Mouse (Mus musculus) midbrain, embryonic 12.5 days (tissue): ENCODE results near the gene Cobl. TPM values are rescaled to one million over a fixed set of nuclear protein-coding genes. Genes with fewer than 3 reads are reported as not detected.
A peak's percentile ranks its signal among the peaks of the same experiment; 100 is the strongest.

Experiments used
- ATAC-seq: fragments of 200-750 bp; cut with Nextera tagmentation; 2 replicates; pipeline ENCODE4 v1.8.0; 2017; ENCODE audit warnings: low read depth, moderate TSS enrichment, moderate library complexity; ENCODE audit not compliant: low FRiP score
- H3K27ac ChIP-seq: fragments of 300-500 bp; sonication (generic); replicated peaks from 2 replicates; pipeline ENCODE4 v1.5.1; 2016; ENCODE audit warnings: mild to moderate bottlenecking
- H3K27me3 ChIP-seq: fragments of 300-500 bp; sonication (generic); 2 replicates; pipeline ENCODE4 v1.6.1; 2016; ENCODE audit warnings: mild to moderate bottlenecking
- H3K36me3 ChIP-seq: fragments of 300-500 bp; sonication (generic); 2 replicates; pipeline ENCODE4 v1.6.1; 2016
- H3K4me1 ChIP-seq: fragments of 300-500 bp; sonication (generic); 2 replicates; pipeline ENCODE4 v1.6.1; 2016
- H3K4me2 ChIP-seq: fragments of 300-500 bp; sonication (generic); replicated peaks from 2 replicates; pipeline ENCODE4 v1.6.1; 2016; ENCODE audit warnings: mild to moderate bottlenecking, moderate library complexity
- H3K4me3 ChIP-seq: fragments of 300-500 bp; sonication (generic); 2 replicates; pipeline ENCODE4 v1.5.1; 2016; ENCODE audit warnings: mild to moderate bottlenecking
- H3K9ac ChIP-seq: fragments of 300-500 bp; sonication (generic); replicated peaks from 2 replicates; pipeline ENCODE4 v1.6.1; 2016; ENCODE audit warnings: mild to moderate bottlenecking, moderate library complexity
- H3K9me3 ChIP-seq: fragments of 300-500 bp; sonication (generic); 2 replicates; pipeline ENCODE4 v1.6.1; 2016; ENCODE audit warnings: mild to moderate bottlenecking
- WGBS: fragments of 180-500 bp; shearing (Covaris S2); methylation state at CpG from one replicate; pipeline ENCODE4 v1.1.7; 2016; 5-methylcytosine and 5-hydroxymethylcytosine counted together
- polyA plus RNA-seq: library from polyadenylated mRNA; unstranded; fragments of >200 nt; fragmentation: Nextera tagmentation; extraction: Ambion mirVana; gene quantifications from 2 replicates; pipeline ENCODE4 v1.2.1, GENCODE M21; 2016

The Cobl gene
- polyA plus RNA-seq, 1 experiment from 2014 or later: 4.0 TPM

- 26% methylated on average over 3 of the region's 3 CpGs for WGBS
- Histone ChIP-seq H3K4me1 (peaks cover 5% of the 10 kb centered on the region), H3K36me3 (no peaks in the 10 kb centered on the region), H3K4me2 (no peak overlapping the region), H3K27me3 (no peaks in the 10 kb centered on the region), H3K9ac (no peak overlapping the region), H3K4me3 (no peak overlapping the region), H3K27ac (peak overlapping the region; percentile 61; the same call in 1 of the 2 replicates), H3K9me3 (no peaks in the 10 kb centered on the region)
- ATAC-seq: peak; percentile 97
Measured at GRCm38 (mm10) chr11:12415329-12415728, 49.4 kb downstream of the Cobl start.

- Histone ChIP-seq H3K4me2 (no peak overlapping the region), H3K9me3 (no peaks in the 10 kb centered on the region), H3K27ac (no peak overlapping the region), H3K36me3 (no peaks in the 10 kb centered on the region), H3K27me3 (no peaks in the 10 kb centered on the region), H3K4me1 (peaks cover 5% of the 10 kb centered on the region), H3K4me3 (no peak overlapping the region), H3K9ac (no peak overlapping the region)
- WGBS: 91% methylated on average over 1 of the region's 1 CpGs
- ATAC-seq: no peak
Measured at GRCm38 (mm10) chr11:12411950-12412349, 52.8 kb downstream of the Cobl start.

- Histone ChIP-seq H3K4me1 (peaks cover 5% of the 10 kb centered on the region), H3K9ac (no peak overlapping the region), H3K9me3 (no peaks in the 10 kb centered on the region), H3K4me3 (no peak overlapping the region), H3K4me2 (no peak overlapping the region), H3K27me3 (no peaks in the 10 kb centered on the region), H3K36me3 (no peaks in the 10 kb centered on the region), H3K27ac (no peak overlapping the region)
- 88% methylated on average over 4 of the region's 4 CpGs for WGBS
- ATAC-seq: no peak
Measured at GRCm38 (mm10) chr11:12411075-12411807, 53.5 kb downstream of the Cobl start.

GRCm38 (mm10) chr11:12409463-12409862 is 55.3 kb downstream of the Cobl start:
- H3K4me1 ChIP-seq: no peaks in the 10 kb centered on the region
- H3K27me3 ChIP-seq: no peaks in the 10 kb centered on the region
- H3K4me2 ChIP-seq: no peak overlapping the region
- no peak for ATAC-seq
- H3K9me3 ChIP-seq: no peaks in the 10 kb centered on the region
- WGBS: 86% methylated on average over 4 of the region's 4 CpGs
- no peaks in the 10 kb centered on the region for H3K36me3 ChIP-seq
- H3K9ac ChIP-seq: no peak overlapping the region
- H3K4me3 ChIP-seq: no peak overlapping the region
- H3K27ac ChIP-seq: no peak overlapping the region

- WGBS: 93% methylated on average over 6 of the region's 6 CpGs
- no peak overlapping the region for H3K27ac ChIP-seq
- H3K4me3 ChIP-seq: no peak overlapping the region
- H3K36me3 ChIP-seq: no peaks in the 10 kb centered on the region
- no peak for ATAC-seq
- H3K4me2 ChIP-seq: no peak overlapping the region
- no peak overlapping the region for H3K9ac ChIP-seq
- H3K9me3 ChIP-seq: no peaks in the 10 kb centered on the region
- H3K4me1 ChIP-seq: no peaks in the 10 kb centered on the region
- H3K27me3 ChIP-seq: no peaks in the 10 kb centered on the region
Measured at GRCm38 (mm10) chr11:12407834-12408233, 56.9 kb downstream of the Cobl start.

- no peaks in the 10 kb centered on the region for H3K27me3 ChIP-seq
- no peak overlapping the region for H3K4me2 ChIP-seq
- WGBS: 98% methylated on average over 2 of the region's 2 CpGs
- H3K9ac ChIP-seq: no peak overlapping the region
- no peaks in the 10 kb centered on the region for H3K36me3 ChIP-seq
- no peak overlapping the region for H3K4me3 ChIP-seq
- peaks cover 5% of the 10 kb centered on the region; the same call in 1 of the 2 replicates for H3K4me1 ChIP-seq
- no peak for ATAC-seq
- no peaks in the 10 kb centered on the region for H3K9me3 ChIP-seq
- no peak overlapping the region for H3K27ac ChIP-seq
Measured at GRCm38 (mm10) chr11:12399903-12400302, 64.9 kb downstream of the Cobl start.

GRCm38 (mm10) chr11:12396196-12396595 is 68.6 kb downstream of the Cobl start:
- H3K27ac ChIP-seq: no peak overlapping the region
- no peak for ATAC-seq
- no peaks in the 10 kb centered on the region for H3K36me3 ChIP-seq
- H3K9me3 ChIP-seq: no peaks in the 10 kb centered on the region
- peaks cover 5% of the 10 kb centered on the region; the same call in 1 of the 2 replicates for H3K4me1 ChIP-seq
- H3K9ac ChIP-seq: no peak overlapping the region
- H3K4me3 ChIP-seq: no peak overlapping the region
- H3K4me2 ChIP-seq: no peak overlapping the region
- no peaks in the 10 kb centered on the region for H3K27me3 ChIP-seq

- H3K9me3 ChIP-seq: no peaks in the 10 kb centered on the region
- H3K9ac ChIP-seq: no peak overlapping the region
- 64% methylated on average over 1 of the region's 1 CpGs for WGBS
- peaks cover 5% of the 10 kb centered on the region; the same call in 1 of the 2 replicates for H3K4me1 ChIP-seq
- no peak for ATAC-seq
- no peaks in the 10 kb centered on the region for H3K36me3 ChIP-seq
- H3K27me3 ChIP-seq: no peaks in the 10 kb centered on the region
- no peak overlapping the region for H3K27ac ChIP-seq
- no peak overlapping the region for H3K4me2 ChIP-seq
- no peak overlapping the region for H3K4me3 ChIP-seq
Measured at GRCm38 (mm10) chr11:12394701-12395100, 70.1 kb downstream of the Cobl start.

- ATAC-seq: no peak
Measured at GRCm38 (mm10) chr11:12394151-12394550, 70.6 kb downstream of the Cobl start.

GRCm38 (mm10) chr11:12384826-12385225 is 79.9 kb downstream of the Cobl start:
- H3K9ac ChIP-seq: no peak overlapping the region
- no peak overlapping the region for H3K4me2 ChIP-seq
- no peak overlapping the region for H3K27ac ChIP-seq
- H3K36me3 ChIP-seq: no peaks in the 10 kb centered on the region
- no peak for ATAC-seq
- 0 out of 2 replicates have a peak, but pooled peaks cover 3% of the 10 kb centered on the region for H3K27me3 ChIP-seq
- H3K9me3 ChIP-seq: no peaks in the 10 kb centered on the region
- 76% methylated on average over 2 of the region's 2 CpGs for WGBS
- H3K4me3 ChIP-seq: no peak overlapping the region
- H3K4me1 ChIP-seq: no peaks in the 10 kb centered on the region

More at GRCm38 (mm10) chr11:12394151-12394550, 70.6 kb downstream of the Cobl start:
- WGBS: 74% methylated on average over 3 of the region's 3 CpGs
- Histone ChIP-seq H3K4me3 (no peak overlapping the region), H3K9ac (no peak overlapping the region), H3K36me3 (no peaks in the 10 kb centered on the region), H3K27ac (no peak overlapping the region), H3K4me2 (no peak overlapping the region), H3K9me3 (no peaks in the 10 kb centered on the region), H3K4me1 (peaks cover 5% of the 10 kb centered on the region; the same call in 1 of the 2 replicates), H3K27me3 (no peaks in the 10 kb centered on the region)

- H3K36me3 ChIP-seq: no peaks in the 10 kb centered on the region
- no peak overlapping the region for H3K4me3 ChIP-seq
- H3K27ac ChIP-seq: no peak overlapping the region
- H3K9me3 ChIP-seq: no peaks in the 10 kb centered on the region
- H3K4me2 ChIP-seq: no peak overlapping the region
- 0 out of 2 replicates have a peak, but pooled peaks cover 3% of the 10 kb centered on the region for H3K27me3 ChIP-seq
- no peaks in the 10 kb centered on the region for H3K4me1 ChIP-seq
- 91% methylated on average over 4 of the region's 4 CpGs for WGBS
- ATAC-seq: no peak
- H3K9ac ChIP-seq: no peak overlapping the region
Measured at GRCm38 (mm10) chr11:12382991-12383390, 81.8 kb downstream of the Cobl start.

- Histone ChIP-seq H3K4me3 (no peak overlapping the region), H3K9ac (no peak overlapping the region), H3K27me3 (0 out of 2 replicates have a peak, but pooled peaks cover 3% of the 10 kb centered on the region), H3K27ac (no peak overlapping the region), H3K4me2 (no peak overlapping the region), H3K36me3 (no peaks in the 10 kb centered on the region), H3K4me1 (no peaks in the 10 kb centered on the region), H3K9me3 (no peaks in the 10 kb centered on the region)
- ATAC-seq: no peak
- 22% methylated on average over 3 of the region's 3 CpGs for WGBS
Measured at GRCm38 (mm10) chr11:12381096-12381495, 83.7 kb downstream of the Cobl start.
